8 mouse cellular contexts compared by ENCODE assay signal in the genomic region with DNA sequence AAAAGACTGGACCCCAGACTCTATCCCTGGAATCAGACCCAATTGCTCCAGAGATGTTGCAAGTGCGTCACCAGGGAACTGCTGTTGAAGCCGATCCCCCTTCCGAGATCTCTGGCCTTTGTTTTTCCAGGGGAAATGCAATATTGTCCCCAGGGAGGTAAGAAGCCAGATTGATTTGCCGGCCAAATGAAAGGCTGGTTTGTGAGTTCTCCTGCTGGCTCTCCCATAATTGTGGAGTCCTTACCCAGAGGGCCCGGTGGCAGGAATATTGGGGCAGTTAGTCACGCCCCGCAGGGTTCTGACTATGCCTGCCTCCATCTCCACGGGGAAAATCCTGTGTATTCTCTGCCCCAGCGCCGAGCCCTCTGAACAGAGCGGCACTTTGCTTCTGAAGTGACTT. TPM values are rescaled to one million over a fixed set of nuclear protein-coding genes. Genes with fewer than 3 reads are reported as not detected.
A peak's percentile ranks its signal among the peaks of the same experiment; 100 is the strongest.
DNase-seq lines count a peak whose midpoint lies in the region; ATAC-seq lines count a peak whose summit lies in the region.

No protein-coding gene starts in this region.

- H3K9me3 ChIP-seq in heart, embryonic 16.5 days (replicated peaks; ENCODE audit: control insufficient read depth, low read length) = no peaks in the 10 kb centered on the region
- H3K9me3 ChIP-seq in intestine, embryonic 15.5 days = no peaks in the 10 kb centered on the region

- H3K9ac ChIP-seq in heart, embryonic 16.5 days (ENCODE audit: low read length) = peak overlapping the region; percentile 55
- H3K9ac ChIP-seq in intestine, embryonic 15.5 days = no peak overlapping the region

- peak overlapping the region; percentile 31 for H3K4me2 ChIP-seq in heart, embryonic 16.5 days (ENCODE audit: low read depth, low read length)
- no peak overlapping the region for H3K4me2 ChIP-seq in intestine, embryonic 15.5 days (replicated peaks)

- H3K36me3 ChIP-seq in heart, embryonic 16.5 days (ENCODE audit: control insufficient read depth, insufficient read depth) = no peaks in the 10 kb centered on the region
- no peaks in the 10 kb centered on the region for H3K36me3 ChIP-seq in intestine, embryonic 15.5 days

- H3K27me3 ChIP-seq in heart, embryonic 16.5 days (ENCODE audit: control insufficient read depth, insufficient read depth, low read length) = peaks cover 58% of the 10 kb centered on the region
- H3K27me3 ChIP-seq in intestine, embryonic 15.5 days (replicated peaks) = peaks cover 6% of the 10 kb centered on the region; the same call in 1 of the 2 replicates

- ATAC-seq in heart, embryonic 16.5 days (replicated peaks; ENCODE audit: extremely low read depth, insufficient read depth, low FRiP score) = no peak
- ATAC-seq in monocyte, adult 5-6 weeks (replicated peaks; ENCODE audit: insufficient number of reproducible peaks, low FRiP score, low TSS enrichment, poor library complexity, severe bottlenecking) = no peak
- ATAC-seq in intestine, embryonic 15.5 days = no peak

- peaks cover 34% of the 10 kb centered on the region for H3K4me1 ChIP-seq in heart, embryonic 16.5 days (ENCODE audit: control insufficient read depth, insufficient read depth, low read length)
- H3K4me1 ChIP-seq in intestine, embryonic 15.5 days (replicated peaks) = peaks cover 6% of the 10 kb centered on the region; the same call in 1 of the 2 replicates

- H3K27ac ChIP-seq in heart, embryonic 16.5 days (ENCODE audit: low read length) = no peak overlapping the region; the same call in 1 of the 2 replicates
- no peak overlapping the region for H3K27ac ChIP-seq in intestine, embryonic 15.5 days

- peak; percentile 13 for DNase-seq in adrenal gland, adult 8-10 months
- DNase-seq in adrenal gland, postnatal 4 days (ENCODE audit: low spot score in 2 of 2) = no peak
- DNase-seq in adrenal gland, postnatal 10 days = peak; percentile 49
- peak; percentile 36 to 47 for DNase-seq in kidney, postnatal 36 days
- no peak for DNase-seq in layer of hippocampus, adult 9-11 months

- H3K4me3 ChIP-seq in heart, embryonic 16.5 days (ENCODE audit: low read length) = peak overlapping the region; percentile 16
- no peak overlapping the region for H3K4me3 ChIP-seq in intestine, embryonic 15.5 days (replicated peaks)

- WGBS in heart, embryonic 16.5 days = 35% methylated on average over 11 of the region's 11 CpGs
- 42% methylated on average over 11 of the region's 11 CpGs for WGBS in intestine, embryonic 15.5 days

RNA-seq across cellular contexts. Expression of a gene that starts 3.9 kb away (rescaled TPM):
- total RNA-seq in adrenal gland, adult 8-10 months (2022) = 1 to 10 TPM; 1.3 to 3.6 (median 1.8) TPM
- 1 to 10 TPM; 1.9 to 7.2 TPM for total RNA-seq in adrenal gland, postnatal 4 days (2021)
- total RNA-seq in adrenal gland, postnatal 10 days (2021) = 1 to 10 TPM; 1.7 to 1.8 TPM
- polyA plus RNA-seq in heart, embryonic 16.5 days (2015; fragmentation: Nextera tagmentation; extraction: Ambion mirVana) = 2.8 and 3.4 TPM in 2 replicates
- 0.19 to 0.53 TPM (median 0.38 TPM) in 3 replicates for total RNA-seq in monocyte, adult 5-6 weeks (2017)
- polyA plus RNA-seq in intestine, embryonic 15.5 days (2015; fragmentation: Nextera tagmentation; extraction: Ambion mirVana) = 0.53 and 0.61 TPM in 2 replicates

Comparison
In these comparisons a context has a peak if more than half of its experiments do, and no peak if none do; other contexts are left out.
1. DNase-seq: peak in adrenal gland, adult 8-10 months (single experiment), adrenal gland, postnatal 10 days (single experiment) and kidney, postnatal 36 days (2 of 2); none in adrenal gland, postnatal 4 days (0 of 2) and layer of hippocampus, adult 9-11 months (single experiment).